Mouse (Mus musculus): ENCODE measurements around the gene Prkg1. TPM values are rescaled to one million over a fixed set of nuclear protein-coding genes. Genes with fewer than 3 reads are reported as not detected.
"Not testable (repeated sequence)": the region's sequence is repeated elsewhere in the genome, so short reads cannot be mapped to it uniquely, and the experiment has no call there.

Prkg1 gene
- polyA plus RNA-seq, 1 experiment from 2014 or later: 12.0 TPM

GRCm38 (mm10) chr19:31279797-31280486, 484.9 kb downstream of the Prkg1 start:
- H3K36me3 ChIP-seq: no peaks in the 10 kb centered on the region
- 84% methylated on average over 7 of the region's 7 CpGs for WGBS
- DNase-seq (ENCODE audit: low spot score): no peak
- no peaks in the 10 kb centered on the region for H3K9me3 ChIP-seq
- no peak overlapping the region for H3K27ac ChIP-seq
- H3K27me3 ChIP-seq (ENCODE audit: insufficient read depth, poor library complexity, severe bottlenecking): no peaks in the 10 kb centered on the region
- H3K4me1 ChIP-seq: no peaks in the 10 kb centered on the region
- H3K4me3 ChIP-seq: no peak overlapping the region

GRCm38 (mm10) chr19:31262438-31262837, 502.4 kb downstream of the Prkg1 start:
- Histone ChIP-seq H3K27ac (no peak overlapping the region), H3K27me3 (ENCODE audit: insufficient read depth, poor library complexity, severe bottlenecking) (no peaks in the 10 kb centered on the region), H3K36me3 (no peaks in the 10 kb centered on the region), H3K9me3 (no peaks in the 10 kb centered on the region), H3K4me1 (no peaks in the 10 kb centered on the region), H3K4me3 (no peak overlapping the region)
- no peak for DNase-seq (ENCODE audit: low spot score)
- WGBS: 86% methylated on average over 1 of the region's 1 CpGs

- H3K27ac ChIP-seq: no peak overlapping the region
- no peak for DNase-seq (ENCODE audit: low spot score)
Observed at GRCm38 (mm10) chr19:31260494-31260893, 504.3 kb downstream of the Prkg1 start.

GRCm38 (mm10) chr19:31255780-31256179, 509.1 kb downstream of the Prkg1 start:
- Histone ChIP-seq H3K27ac (no peak overlapping the region), H3K4me3 (no peak overlapping the region), H3K9me3 (no peaks in the 10 kb centered on the region), H3K4me1 (no peaks in the 10 kb centered on the region), H3K27me3 (ENCODE audit: insufficient read depth, poor library complexity, severe bottlenecking) (no peaks in the 10 kb centered on the region), H3K36me3 (no peaks in the 10 kb centered on the region)
- DNase-seq (ENCODE audit: low spot score): no peak
- 75% methylated on average over 2 of the region's 2 CpGs for WGBS

More at GRCm38 (mm10) chr19:31260494-31260893, 504.3 kb downstream of the Prkg1 start:
- H3K36me3 ChIP-seq: no peaks in the 10 kb centered on the region
- no peak overlapping the region for H3K4me3 ChIP-seq
- H3K27me3 ChIP-seq (ENCODE audit: insufficient read depth, poor library complexity, severe bottlenecking): no peaks in the 10 kb centered on the region
- H3K4me1 ChIP-seq: no peaks in the 10 kb centered on the region
- no peaks in the 10 kb centered on the region for H3K9me3 ChIP-seq

- Histone ChIP-seq H3K4me3 (no peak overlapping the region), H3K4me1 (no peaks in the 10 kb centered on the region), H3K27ac (no peak overlapping the region), H3K27me3 (ENCODE audit: insufficient read depth, poor library complexity, severe bottlenecking) (no peaks in the 10 kb centered on the region), H3K9me3 (no peaks in the 10 kb centered on the region), H3K36me3 (no peaks in the 10 kb centered on the region)
- no peak for DNase-seq (ENCODE audit: low spot score)
Observed at GRCm38 (mm10) chr19:31232410-31232809, 532.4 kb downstream of the Prkg1 start.

- H3K36me3 ChIP-seq: no peaks in the 10 kb centered on the region
- no peaks in the 10 kb centered on the region for H3K27me3 ChIP-seq (ENCODE audit: insufficient read depth, poor library complexity, severe bottlenecking)
- no peak overlapping the region for H3K27ac ChIP-seq
- WGBS: 86% methylated on average over 3 of the region's 3 CpGs
- no peaks in the 10 kb centered on the region for H3K9me3 ChIP-seq
- no peak for DNase-seq (ENCODE audit: low spot score)
- H3K4me3 ChIP-seq: no peak overlapping the region
- no peaks in the 10 kb centered on the region for H3K4me1 ChIP-seq
Observed at GRCm38 (mm10) chr19:31228385-31228784, 536.4 kb downstream of the Prkg1 start.

- DNase-seq (ENCODE audit: low spot score): no peak
- 89% methylated on average over 1 of the region's 1 CpGs for WGBS
- Histone ChIP-seq H3K4me1 (no peaks in the 10 kb centered on the region), H3K9me3 (no peaks in the 10 kb centered on the region), H3K27ac (no peak overlapping the region), H3K4me3 (no peak overlapping the region), H3K36me3 (no peaks in the 10 kb centered on the region), H3K27me3 (ENCODE audit: insufficient read depth, poor library complexity, severe bottlenecking) (no peaks in the 10 kb centered on the region)
Observed at GRCm38 (mm10) chr19:31223457-31223856, 541.4 kb downstream of the Prkg1 start.

- WGBS: 86% methylated on average over 4 of the region's 4 CpGs
- not testable (repeated sequence) for DNase-seq (ENCODE audit: low spot score)
Observed at GRCm38 (mm10) chr19:31219261-31219660, 545.6 kb downstream of the Prkg1 start.

GRCm38 (mm10) chr19:31210850-31211249, 554.0 kb downstream of the Prkg1 start:
- peaks cover 9% of the 10 kb centered on the region for H3K4me1 ChIP-seq
- H3K9me3 ChIP-seq: no peaks in the 10 kb centered on the region
- H3K27ac ChIP-seq: no peak overlapping the region
- no peaks in the 10 kb centered on the region for H3K36me3 ChIP-seq
- H3K27me3 ChIP-seq (ENCODE audit: insufficient read depth, poor library complexity, severe bottlenecking): no peaks in the 10 kb centered on the region
- H3K4me3 ChIP-seq: no peak overlapping the region
- no peak for DNase-seq (ENCODE audit: low spot score)
- WGBS: 64% methylated on average over 3 of the region's 3 CpGs

More at GRCm38 (mm10) chr19:31219261-31219660, 545.6 kb downstream of the Prkg1 start:
- H3K27me3 ChIP-seq (ENCODE audit: insufficient read depth, poor library complexity, severe bottlenecking); H3K27ac ChIP-seq; H3K4me1 ChIP-seq; H3K36me3 ChIP-seq; H3K4me3 ChIP-seq; H3K9me3 ChIP-seq: not testable (repeated sequence)

GRCm38 (mm10) chr19:31210449-31210848, 554.4 kb downstream of the Prkg1 start:
- no peak for DNase-seq (ENCODE audit: low spot score)
- Histone ChIP-seq H3K4me3 (no peak overlapping the region), H3K27me3 (ENCODE audit: insufficient read depth, poor library complexity, severe bottlenecking) (no peaks in the 10 kb centered on the region), H3K4me1 (peaks cover 9% of the 10 kb centered on the region), H3K27ac (no peak overlapping the region), H3K36me3 (no peaks in the 10 kb centered on the region), H3K9me3 (no peaks in the 10 kb centered on the region)
- 19% methylated on average over 2 of the region's 2 CpGs for WGBS

- H3K9me3 ChIP-seq: no peaks in the 10 kb centered on the region
- H3K4me3 ChIP-seq: no peak overlapping the region
- no peak overlapping the region for H3K27ac ChIP-seq
- peaks cover 9% of the 10 kb centered on the region for H3K4me1 ChIP-seq
- DNase-seq (ENCODE audit: low spot score): no peak
- WGBS: 59% methylated on average over 5 of the region's 5 CpGs
- no peaks in the 10 kb centered on the region for H3K36me3 ChIP-seq
- no peaks in the 10 kb centered on the region for H3K27me3 ChIP-seq (ENCODE audit: insufficient read depth, poor library complexity, severe bottlenecking)
Observed at GRCm38 (mm10) chr19:31199583-31199982, 565.2 kb downstream of the Prkg1 start.

GRCm38 (mm10) chr19:31198461-31198860, 566.4 kb downstream of the Prkg1 start:
- no peaks in the 10 kb centered on the region for H3K36me3 ChIP-seq
- DNase-seq (ENCODE audit: low spot score): no peak
- WGBS: 62% methylated on average over 4 of the region's 4 CpGs
- H3K9me3 ChIP-seq: no peaks in the 10 kb centered on the region
- H3K27ac ChIP-seq: 0 out of 2 replicates have a peak overlapping the region, but pooled peaks have one; percentile 25
- H3K4me1 ChIP-seq: peaks cover 9% of the 10 kb centered on the region
- H3K4me3 ChIP-seq: no peak overlapping the region
- H3K27me3 ChIP-seq (ENCODE audit: insufficient read depth, poor library complexity, severe bottlenecking): no peaks in the 10 kb centered on the region

- Histone ChIP-seq H3K4me3 (no peak overlapping the region), H3K9me3 (no peaks in the 10 kb centered on the region), H3K36me3 (no peaks in the 10 kb centered on the region), H3K27ac (no peak overlapping the region), H3K4me1 (peaks cover 9% of the 10 kb centered on the region), H3K27me3 (ENCODE audit: insufficient read depth, poor library complexity, severe bottlenecking) (no peaks in the 10 kb centered on the region)
- WGBS: 84% methylated on average over 6 of the region's 6 CpGs
- no peak for DNase-seq (ENCODE audit: low spot score)
Observed at GRCm38 (mm10) chr19:31197076-31197475, 567.8 kb downstream of the Prkg1 start.

Data from heart, embryonic 10.5 days (tissue).